Comparison of ENCODE assay signal across 39 mouse cellular contexts in genomic region chr6:42811639-42812038, GRCm38 (mm10). TPM values are rescaled to one million over a fixed set of nuclear protein-coding genes. Genes with fewer than 3 reads are reported as not detected.
"Had no signal": no experiment of that assay in that cellular context is flagged by ENCODE, and none has a peak within 500 bp of the region (broad histone marks: within the 10 kb centered on the region; RNA-seq: fewer than 3 reads in every experiment).

Gene Olfr450, plus strand, starts transcription at chr6:42811939.

- H3K4me1 ChIP-seq: limb, embryonic 10.5 days; limb, embryonic 12.5 days; limb, embryonic 13.5 days; limb, embryonic 15.5 days; liver, embryonic 12.5 days; liver, embryonic 13.5 days; liver, embryonic 15.5 days; lung, embryonic 15.5 days; megakaryocyte, embryonic 14.5 days; midbrain, embryonic 10.5 days; midbrain, embryonic 12.5 days; midbrain, embryonic 13.5 days; midbrain, embryonic 15.5 days; neural tube, embryonic 12.5 days had no signal

- H3K27ac ChIP-seq: limb, embryonic 10.5 days; limb, embryonic 12.5 days; limb, embryonic 13.5 days; limb, embryonic 15.5 days; liver, embryonic 12.5 days; liver, embryonic 13.5 days; liver, embryonic 14.5 days; liver, embryonic 15.5 days; lung, embryonic 15.5 days; macrophage; midbrain, embryonic 10.5 days; midbrain, embryonic 12.5 days; midbrain, embryonic 13.5 days; midbrain, embryonic 15.5 days; neural tube, embryonic 12.5 days had no signal

- H3K9me3 ChIP-seq: limb, embryonic 10.5 days; limb, embryonic 12.5 days; limb, embryonic 13.5 days; limb, embryonic 15.5 days; liver, embryonic 12.5 days; liver, embryonic 13.5 days; liver, embryonic 15.5 days; lung, embryonic 15.5 days; megakaryocyte, embryonic 14.5 days; midbrain, embryonic 10.5 days; midbrain, embryonic 12.5 days; midbrain, embryonic 13.5 days; midbrain, embryonic 15.5 days; neural tube, embryonic 12.5 days had no signal

- H3K4me3 ChIP-seq: limb, embryonic 10.5 days; limb, embryonic 12.5 days; limb, embryonic 13.5 days; limb, embryonic 15.5 days; liver, embryonic 12.5 days; liver, embryonic 13.5 days; liver, embryonic 15.5 days; lung, embryonic 15.5 days; megakaryocyte, embryonic 14.5 days; midbrain, embryonic 10.5 days; midbrain, embryonic 12.5 days; midbrain, embryonic 13.5 days; midbrain, embryonic 15.5 days; myocyte; neural tube, embryonic 12.5 days had no signal

- H3K27me3 ChIP-seq: limb, embryonic 12.5 days; limb, embryonic 13.5 days; limb, embryonic 15.5 days; liver, embryonic 12.5 days; liver, embryonic 13.5 days; liver, embryonic 15.5 days; lung, embryonic 15.5 days; megakaryocyte, embryonic 14.5 days; midbrain, embryonic 12.5 days; midbrain, embryonic 13.5 days; midbrain, embryonic 15.5 days; neural tube, embryonic 12.5 days had no signal

- H3K36me3 ChIP-seq: limb, embryonic 10.5 days; limb, embryonic 12.5 days; limb, embryonic 13.5 days; limb, embryonic 15.5 days; liver, embryonic 12.5 days; liver, embryonic 13.5 days; liver, embryonic 15.5 days; lung, embryonic 15.5 days; midbrain, embryonic 10.5 days; midbrain, embryonic 12.5 days; midbrain, embryonic 13.5 days; midbrain, embryonic 15.5 days; neural tube, embryonic 12.5 days had no signal

- DNase-seq: left cerebral cortex, postnatal 4 days; liver; liver, embryonic 13.5 days; liver, postnatal 0 days; lung, adult 18-20 months; lung, adult 2 months; lung, embryonic 14.5 days; lung, postnatal 10 days; lung, postnatal 14 days; lung, postnatal 36 days; lung, postnatal 4 days; midbrain, embryonic 14.5 days had no signal

RNA-seq across cellular contexts. Expression of gene Olfr450, which starts in this region (rescaled TPM):
- polyA plus RNA-seq: limb, embryonic 10.5 days; limb, embryonic 11.5 days; limb, embryonic 12.5 days; limb, embryonic 13.5 days; limb, embryonic 14.5 days; limb, embryonic 15.5 days; liver, adult 2 months; liver, embryonic 11.5 days; liver, embryonic 12.5 days; liver, embryonic 13.5 days; liver, embryonic 14.5 days; liver, embryonic 15.5 days; liver, embryonic 16.5 days; liver, postnatal 0 days; lung, adult 2 months; lung, embryonic 14.5 days; lung, embryonic 15.5 days; lung, embryonic 16.5 days; lung, postnatal 0 days; macrophage; midbrain, embryonic 10.5 days; midbrain, embryonic 11.5 days; midbrain, embryonic 12.5 days; midbrain, embryonic 13.5 days; midbrain, embryonic 14.5 days; midbrain, embryonic 15.5 days; midbrain, embryonic 16.5 days; midbrain, postnatal 0 days; myocyte; neural tube, embryonic 11.5 days; neural tube, embryonic 12.5 days had no signal
